Mouse (Mus musculus) limb, embryonic 13.5 days (tissue): ENCODE measurements around the gene Tnfrsf8. TPM values are rescaled to one million over a fixed set of nuclear protein-coding genes. Genes with fewer than 3 reads are reported as not detected.
A peak's percentile ranks its signal among the peaks of the same experiment; 100 is the strongest.

ENCODE experiments used
- ATAC-seq: fragments of 200-750 bp; cut with Nextera tagmentation; 2 replicates; pipeline ENCODE4 v1.8.0; 2017; ENCODE audit warnings: low read depth, moderate number of reproducible peaks, moderate TSS enrichment; ENCODE audit not compliant: low FRiP score
- H3K27ac ChIP-seq: fragments of 300-500 bp; sonication (generic); 2 replicates; pipeline ENCODE4 v1.5.1; 2015; ENCODE audit warnings: inconsistent platforms, mild to moderate bottlenecking, moderate library complexity
- H3K27me3 ChIP-seq: fragments of 300-500 bp; sonication (generic); 2 replicates; pipeline ENCODE4 v1.6.1; 2015; ENCODE audit warnings: mild to moderate bottlenecking, inconsistent platforms
- H3K36me3 ChIP-seq: fragments of 300-500 bp; sonication (generic); 2 replicates; pipeline ENCODE4 v1.6.1; 2015; ENCODE audit warnings: inconsistent platforms, mild to moderate bottlenecking, moderate library complexity
- H3K4me1 ChIP-seq: fragments of 300-500 bp; sonication (generic); 2 replicates; pipeline ENCODE4 v1.6.1; 2015; ENCODE audit warnings: inconsistent platforms
- H3K4me2 ChIP-seq: fragments of 300-500 bp; sonication (generic); replicated peaks from 2 replicates; pipeline ENCODE4 v1.6.1; 2015; ENCODE audit warnings: inconsistent platforms, mild to moderate bottlenecking, moderate library complexity
- H3K4me3 ChIP-seq: fragments of 300-500 bp; sonication (generic); 2 replicates; pipeline ENCODE4 v1.5.1; 2015; ENCODE audit warnings: moderate library complexity, mild to moderate bottlenecking, inconsistent platforms
- H3K9ac ChIP-seq: fragments of 300-500 bp; sonication (generic); 2 replicates; pipeline ENCODE4 v1.6.1; 2015; ENCODE audit warnings: mild to moderate bottlenecking, inconsistent platforms
- H3K9me3 ChIP-seq: fragments of 300-500 bp; sonication (generic); 2 replicates; pipeline ENCODE4 v1.6.1; 2016; ENCODE audit warnings: inconsistent platforms
- WGBS: fragments of 180-500 bp; shearing (Covaris S2); methylation state at CpG from one replicate; pipeline ENCODE4 v1.1.7; 2015; 5-methylcytosine and 5-hydroxymethylcytosine counted together
- polyA plus RNA-seq: library from polyadenylated mRNA; unstranded; fragments of >200 nt; fragmentation: Nextera tagmentation; extraction: Ambion mirVana; gene quantifications from 2 replicates; pipeline ENCODE4 v1.2.1, GENCODE M21; 2015

The Tnfrsf8 gene
- polyA plus RNA-seq, 1 experiment from 2014 or later = 0.10 TPM

- H3K9me3 ChIP-seq = no peaks in the 10 kb centered on the region
- no peak overlapping the region for H3K27ac ChIP-seq
- no peaks in the 10 kb centered on the region; the same call in 1 of the 2 replicates for H3K4me1 ChIP-seq
- WGBS = 92% methylated on average over 5 of the region's 5 CpGs
- no peaks in the 10 kb centered on the region for H3K36me3 ChIP-seq
- H3K4me2 ChIP-seq = no peak overlapping the region
- no peak for ATAC-seq
- H3K27me3 ChIP-seq = no peaks in the 10 kb centered on the region
- H3K4me3 ChIP-seq = no peak overlapping the region
- H3K9ac ChIP-seq = no peak overlapping the region
Observed at GRCm38 (mm10) chr4:145256144-145256543, 58.8 kb downstream of the Tnfrsf8 start.

GRCm38 (mm10) chr4:145254418-145254817 lies 60.5 kb downstream of the Tnfrsf8 start:
- no peak overlapping the region for H3K9ac ChIP-seq
- H3K36me3 ChIP-seq = no peaks in the 10 kb centered on the region
- WGBS = 41% methylated on average over 13 of the region's 13 CpGs
- no peaks in the 10 kb centered on the region for H3K27me3 ChIP-seq
- H3K4me3 ChIP-seq = no peak overlapping the region
- no peak overlapping the region for H3K27ac ChIP-seq
- H3K9me3 ChIP-seq = no peaks in the 10 kb centered on the region
- ATAC-seq = no peak
- no peak overlapping the region for H3K4me2 ChIP-seq
- no peaks in the 10 kb centered on the region; the same call in 1 of the 2 replicates for H3K4me1 ChIP-seq

- H3K27ac ChIP-seq = no peak overlapping the region
- H3K9me3 ChIP-seq = no peaks in the 10 kb centered on the region
- no peak overlapping the region for H3K4me3 ChIP-seq
- H3K36me3 ChIP-seq = no peaks in the 10 kb centered on the region
- H3K4me1 ChIP-seq = no peaks in the 10 kb centered on the region
- peaks cover 7% of the 10 kb centered on the region for H3K27me3 ChIP-seq
- WGBS = 87% methylated on average over 8 of the region's 8 CpGs
- no peak for ATAC-seq
- no peak overlapping the region for H3K4me2 ChIP-seq
- H3K9ac ChIP-seq = no peak overlapping the region
Observed at GRCm38 (mm10) chr4:145252611-145253010, 62.4 kb downstream of the Tnfrsf8 start.

- 85% methylated on average over 4 of the region's 4 CpGs for WGBS
- ATAC-seq = no peak
Observed at GRCm38 (mm10) chr4:145251546-145251945, 63.4 kb downstream of the Tnfrsf8 start.

GRCm38 (mm10) chr4:145250002-145250401 lies 65.0 kb downstream of the Tnfrsf8 start:
- Histone ChIP-seq H3K4me3 (no peak overlapping the region), H3K36me3 (no peaks in the 10 kb centered on the region), H3K9me3 (no peaks in the 10 kb centered on the region), H3K4me2 (no peak overlapping the region), H3K27ac (no peak overlapping the region), H3K9ac (no peak overlapping the region), H3K4me1 (peaks cover 15% of the 10 kb centered on the region; the same call in 1 of the 2 replicates), H3K27me3 (peaks cover 33% of the 10 kb centered on the region)
- ATAC-seq = no peak
- WGBS = 81% methylated on average over 4 of the region's 4 CpGs

More at GRCm38 (mm10) chr4:145251546-145251945, 63.4 kb downstream of the Tnfrsf8 start:
- no peak overlapping the region for H3K4me2 ChIP-seq
- H3K27ac ChIP-seq = no peak overlapping the region
- no peaks in the 10 kb centered on the region for H3K9me3 ChIP-seq
- peaks cover 6% of the 10 kb centered on the region; the same call in 1 of the 2 replicates for H3K4me1 ChIP-seq
- peaks cover 18% of the 10 kb centered on the region for H3K27me3 ChIP-seq
- no peak overlapping the region for H3K4me3 ChIP-seq
- no peaks in the 10 kb centered on the region for H3K36me3 ChIP-seq
- no peak overlapping the region for H3K9ac ChIP-seq

GRCm38 (mm10) chr4:145247556-145247955 lies 67.4 kb downstream of the Tnfrsf8 start:
- H3K4me3 ChIP-seq = no peak overlapping the region
- no peaks in the 10 kb centered on the region for H3K36me3 ChIP-seq
- H3K27me3 ChIP-seq = peaks cover 37% of the 10 kb centered on the region
- H3K27ac ChIP-seq = no peak overlapping the region
- 60% methylated on average over 2 of the region's 2 CpGs for WGBS
- H3K9me3 ChIP-seq = no peaks in the 10 kb centered on the region
- H3K4me2 ChIP-seq = no peak overlapping the region
- peaks cover 15% of the 10 kb centered on the region; the same call in 1 of the 2 replicates for H3K4me1 ChIP-seq
- no peak overlapping the region for H3K9ac ChIP-seq
- no peak for ATAC-seq

- H3K4me3 ChIP-seq = peak within 1 kb of the TSS; percentile 54
- peaks cover 37% of the 10 kb centered on the region for H3K27me3 ChIP-seq
- no peaks in the 10 kb centered on the region for H3K9me3 ChIP-seq
- H3K4me1 ChIP-seq = peaks cover 15% of the 10 kb centered on the region; the same call in 1 of the 2 replicates
- ATAC-seq = peak; percentile 68
- no peaks in the 10 kb centered on the region for H3K36me3 ChIP-seq
- WGBS = 1% methylated on average over 46 of the region's 47 CpGs
- no peak within 1 kb of the TSS for H3K27ac ChIP-seq
- peak within 1 kb of the TSS; percentile 67 for H3K9ac ChIP-seq
- H3K4me2 ChIP-seq = peak within 1 kb of the TSS; percentile 92
Observed at GRCm38 (mm10) chr4:145246173-145247011, 68.6 kb downstream of the Tnfrsf8 start, which contains the start of gene Tnfrsf1b. Tnfrsf1b (minus strand) TSS chr4:145246870.

GRCm38 (mm10) chr4:145245581-145245980 lies 69.4 kb downstream of the Tnfrsf8 start:
- Histone ChIP-seq H3K27ac (no peak overlapping the region), H3K4me2 (peak overlapping the region; percentile 92), H3K36me3 (no peaks in the 10 kb centered on the region), H3K4me3 (peak overlapping the region; percentile 54), H3K4me1 (peaks cover 15% of the 10 kb centered on the region; the same call in 1 of the 2 replicates), H3K9me3 (no peaks in the 10 kb centered on the region), H3K9ac (0 out of 2 replicates have a peak overlapping the region, but pooled peaks have one; percentile 67), H3K27me3 (peaks cover 37% of the 10 kb centered on the region)
- ATAC-seq = no peak
- WGBS = 87% methylated on average over 3 of the region's 3 CpGs

- Histone ChIP-seq H3K4me2 (no peak overlapping the region), H3K27me3 (peaks cover 37% of the 10 kb centered on the region), H3K9me3 (no peaks in the 10 kb centered on the region), H3K4me3 (no peak overlapping the region), H3K4me1 (peaks cover 20% of the 10 kb centered on the region), H3K9ac (no peak overlapping the region), H3K27ac (no peak overlapping the region), H3K36me3 (no peaks in the 10 kb centered on the region)
- ATAC-seq = no peak
- 98% methylated on average over 2 of the region's 2 CpGs for WGBS
Observed at GRCm38 (mm10) chr4:145244676-145245075, 70.3 kb downstream of the Tnfrsf8 start.

GRCm38 (mm10) chr4:145242719-145243350 lies 72.1 kb downstream of the Tnfrsf8 start:
- no peak overlapping the region for H3K4me3 ChIP-seq
- H3K4me2 ChIP-seq = no peak overlapping the region
- peaks cover 33% of the 10 kb centered on the region for H3K4me1 ChIP-seq
- no peaks in the 10 kb centered on the region for H3K9me3 ChIP-seq
- H3K9ac ChIP-seq = no peak overlapping the region
- peaks cover 32% of the 10 kb centered on the region for H3K27me3 ChIP-seq
- H3K36me3 ChIP-seq = no peaks in the 10 kb centered on the region
- WGBS = 60% methylated on average over 1 of the region's 1 CpGs
- no peak overlapping the region for H3K27ac ChIP-seq
- no peak for ATAC-seq

GRCm38 (mm10) chr4:145240723-145241231 lies 74.2 kb downstream of the Tnfrsf8 start:
- WGBS = 75% methylated on average over 4 of the region's 4 CpGs
- Histone ChIP-seq H3K9me3 (no peaks in the 10 kb centered on the region), H3K4me1 (peaks cover 19% of the 10 kb centered on the region)

More at GRCm38 (mm10) chr4:145240723-145241231, 74.2 kb downstream of the Tnfrsf8 start:
- no peak overlapping the region for H3K4me3 ChIP-seq
- no peak overlapping the region for H3K27ac ChIP-seq
- no peak overlapping the region for H3K4me2 ChIP-seq
- ATAC-seq = no peak
- H3K27me3 ChIP-seq = peaks cover 11% of the 10 kb centered on the region
- no peak overlapping the region for H3K9ac ChIP-seq
- H3K36me3 ChIP-seq = no peaks in the 10 kb centered on the region
